Mouse (Mus musculus): ENCODE measurements around the gene Sdr42e1.
A peak's percentile ranks its signal among the peaks of the same experiment; 100 is the strongest.

Gene Sdr42e1

GRCm38 (mm10) chr8:117660358-117661031 lies 13.0 kb downstream of the Sdr42e1 start:
- peak; percentile 85 for DNase-seq (ENCODE audit: low spot score)

GRCm38 (mm10) chr8:117658990-117659389 lies 14.5 kb downstream of the Sdr42e1 start:
- DNase-seq (ENCODE audit: low spot score): peak; percentile 17

GRCm38 (mm10) chr8:117652318-117652717 lies 21.2 kb downstream of the Sdr42e1 start:
- DNase-seq (ENCODE audit: low spot score): no peak

DNA sequence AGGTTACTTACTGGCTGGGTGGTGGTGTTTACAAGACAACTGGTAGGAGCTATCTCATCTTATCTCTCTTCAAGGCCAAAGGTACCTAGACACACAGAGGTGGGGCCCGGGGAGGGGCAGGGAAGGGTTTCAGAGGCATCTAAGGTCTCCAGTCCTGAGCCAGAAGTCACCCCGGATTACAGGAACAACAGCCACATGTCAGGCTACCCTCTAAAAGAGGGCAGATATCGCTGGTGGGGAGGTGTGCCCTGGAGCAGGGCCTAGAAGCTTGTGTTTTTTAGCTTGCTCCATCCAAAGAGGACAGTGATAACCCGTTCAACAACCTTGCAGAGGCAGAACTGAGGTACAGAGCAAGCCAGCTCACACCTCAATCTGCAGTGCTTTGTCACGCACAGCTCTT lies 27.0 kb downstream of the Sdr42e1 start:
- no peak for DNase-seq (ENCODE audit: low spot score)

DNA sequence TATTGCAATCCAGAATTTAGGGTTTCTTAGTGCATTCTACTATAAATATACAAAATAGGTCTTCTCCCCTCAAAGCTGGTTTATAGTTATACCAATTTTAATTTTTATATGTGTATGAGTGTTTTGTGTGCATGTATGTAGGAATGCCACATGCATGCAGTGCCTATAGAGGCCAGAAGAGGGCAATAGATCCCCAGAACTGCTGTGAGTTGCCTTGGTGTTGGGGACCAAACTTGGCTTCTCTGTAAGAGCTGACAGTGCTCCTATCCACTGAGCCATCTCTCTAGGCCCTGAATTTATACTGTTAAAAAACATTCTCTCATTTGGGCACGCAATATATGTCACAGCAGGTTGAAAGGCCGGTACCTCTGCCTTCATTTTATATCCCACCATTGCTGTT lies 27.5 kb downstream of the Sdr42e1 start:
- peak; percentile 76 for DNase-seq (ENCODE audit: low spot score)

GRCm38 (mm10) chr8:117645486-117645885 lies 28.0 kb downstream of the Sdr42e1 start:
- DNase-seq (ENCODE audit: low spot score): no peak

- DNase-seq (ENCODE audit: low spot score): no peak
Observed at GRCm38 (mm10) chr8:117639631-117640030, 33.9 kb downstream of the Sdr42e1 start.

DNA sequence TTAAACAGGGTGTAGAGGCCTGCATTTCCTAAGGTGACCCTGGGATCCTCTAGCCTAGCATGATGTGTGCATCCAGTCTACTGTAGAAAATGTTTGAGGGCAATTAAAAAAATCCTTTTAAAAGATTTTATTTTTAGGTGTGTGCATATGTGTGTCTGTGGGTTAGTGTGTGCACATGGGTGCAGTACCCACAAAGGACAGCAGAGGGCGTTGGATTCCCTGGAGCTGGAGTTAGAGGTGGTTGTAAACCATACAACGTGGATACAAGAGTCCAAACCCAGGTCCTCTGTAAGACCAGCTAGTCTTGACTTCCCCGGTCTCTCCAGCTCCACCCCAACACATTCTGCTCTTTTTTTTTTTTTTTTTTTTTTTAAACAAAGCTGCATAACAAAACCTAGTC lies 36.0 kb downstream of the Sdr42e1 start:
- DNase-seq (ENCODE audit: low spot score): no peak

DNA sequence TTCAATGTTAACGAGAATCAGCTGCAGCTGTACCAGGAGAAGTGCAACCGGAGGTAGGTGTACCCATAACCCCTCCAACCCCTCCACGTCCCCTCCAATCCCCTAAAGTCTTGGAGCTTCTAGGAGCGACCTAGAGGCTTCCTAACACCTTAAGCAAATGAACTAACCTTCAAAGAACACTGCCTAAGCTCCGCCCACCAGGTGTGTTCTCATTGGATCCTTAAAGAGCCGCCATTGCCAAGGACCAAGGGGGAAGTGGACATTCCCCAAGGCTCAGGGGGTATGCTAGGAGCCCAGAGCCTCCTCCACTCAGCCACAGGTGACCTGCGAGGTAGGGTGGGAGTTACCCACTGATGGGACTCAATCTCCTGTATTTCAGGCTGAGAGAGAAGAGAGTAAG lies 39.1 kb downstream of the Sdr42e1 start:
- no peak for DNase-seq (ENCODE audit: low spot score)

- no peak for DNase-seq (ENCODE audit: low spot score)
Observed at GRCm38 (mm10) chr8:117632532-117632931, 41.0 kb downstream of the Sdr42e1 start.

DNA sequence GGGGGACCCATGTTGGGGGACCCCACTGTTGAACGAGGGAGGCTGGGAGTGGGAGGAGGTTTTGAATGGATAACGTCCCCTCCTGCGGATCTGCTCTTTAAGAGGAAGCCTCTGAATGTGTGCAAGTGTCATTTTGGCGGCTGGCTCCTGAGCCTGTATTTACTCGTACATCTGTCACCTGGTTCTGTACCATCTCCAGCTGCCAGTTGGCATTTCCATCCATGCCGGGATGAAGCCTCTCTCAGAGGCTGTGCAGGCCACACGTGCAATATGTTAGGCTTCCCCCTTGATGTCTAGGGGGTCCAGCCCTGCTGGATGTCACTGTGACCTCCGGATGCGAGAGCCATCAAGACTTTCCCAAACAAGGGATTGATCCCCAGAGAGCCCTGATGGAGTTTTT lies 46.4 kb downstream of the Sdr42e1 start:
- no peak for DNase-seq (ENCODE audit: low spot score)

DNA sequence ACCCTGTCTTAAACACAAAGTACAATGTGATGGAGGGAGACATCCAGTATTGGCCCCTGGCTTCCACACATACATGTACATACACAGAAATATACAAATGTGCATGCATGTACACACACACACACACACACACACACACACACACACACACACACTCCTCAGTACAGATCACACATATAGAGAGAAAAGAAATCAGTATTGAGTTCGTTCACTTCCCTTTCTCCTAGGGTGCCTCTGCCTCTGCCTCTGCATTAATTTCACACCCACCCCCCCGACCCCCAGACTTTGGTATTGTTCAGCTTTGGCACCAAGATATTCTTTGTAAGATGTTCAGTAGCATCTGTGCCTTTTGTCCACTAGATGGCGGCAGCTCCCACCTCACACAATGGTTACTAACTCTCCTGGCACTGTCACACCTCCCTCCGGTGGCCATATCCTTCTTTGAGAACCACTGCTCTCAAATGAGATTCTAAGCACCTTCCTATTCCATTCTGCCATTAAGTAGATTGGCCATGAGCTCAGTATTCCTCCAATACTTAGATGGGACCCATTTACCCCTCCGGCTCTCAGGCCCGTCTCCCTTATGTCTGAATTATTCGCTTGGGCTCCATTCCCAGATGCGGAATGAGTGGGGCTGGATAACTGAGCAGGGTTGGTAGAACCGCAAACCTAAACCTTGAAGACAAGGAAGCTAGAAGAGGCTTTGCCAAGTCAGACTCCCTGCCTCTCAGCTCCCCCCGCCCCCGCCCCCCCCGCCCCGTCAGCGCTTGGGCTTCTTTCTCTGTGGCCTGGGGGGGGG lies 47.2 kb downstream of the Sdr42e1 start:
- peak; percentile 86 for DNase-seq (ENCODE audit: low spot score)

- peak; percentile 14 for DNase-seq (ENCODE audit: low spot score)
Observed at GRCm38 (mm10) chr8:117612861-117613260, 60.6 kb downstream of the Sdr42e1 start.
